Mouse (Mus musculus): ENCODE data around the gene Plxnb3. TPM values are rescaled to one million over a fixed set of nuclear protein-coding genes. Genes with fewer than 3 reads are reported as not detected.

The Plxnb3 gene
- polyA plus RNA-seq, 1 experiment = 0.66 TPM

DNA sequence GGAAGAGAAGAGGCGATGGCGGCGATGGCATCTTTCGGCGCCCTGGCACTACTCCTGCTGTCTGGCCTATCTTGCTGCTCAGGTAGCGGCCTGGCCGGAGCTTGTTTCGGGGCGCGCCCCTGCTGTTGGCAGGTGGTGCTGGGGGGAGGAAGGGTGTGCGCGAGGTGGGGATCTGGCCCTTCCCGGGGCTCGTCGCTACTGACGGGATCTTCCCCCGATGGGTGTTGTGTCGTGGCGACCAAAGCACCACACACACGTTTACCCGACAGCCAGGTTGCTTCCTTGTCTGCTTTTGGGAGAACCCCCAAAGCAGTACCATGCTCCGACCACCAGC, 30.3 kb downstream of the Plxnb3 start:
- Histone ChIP-seq H3K79me2 (ENCODE audit: control insufficient read depth, insufficient read depth) (peaks cover 52% of the 10 kb centered on the region), H3K36me3 (ENCODE audit: control insufficient read depth, insufficient read depth) (no peaks in the 10 kb centered on the region), H3K4me3 (peak overlapping the region; percentile 88), H3K4me2 (ENCODE audit: low read depth) (peak overlapping the region; percentile 82), H3K27me3 (ENCODE audit: control insufficient read depth, insufficient read depth, insufficient read length) (no peaks in the 10 kb centered on the region), H3ac (ENCODE audit: control insufficient read depth, insufficient read length) (peak overlapping the region; percentile 48)
- TF ChIP-seq SRF (IDR thresholded peaks at IDR 0.05; ENCODE audit: control insufficient read depth, insufficient read length, low read depth) (no peak), POLR2A (IDR thresholded peaks at IDR 0.05; ENCODE audit: insufficient read length, low read depth) (no peak), POLR2AphosphoS2 (IDR thresholded peaks at IDR 0.05; ENCODE audit: insufficient read length, low read depth) (no peak), TCF3 (IDR thresholded peaks at IDR 0.05; ENCODE audit: insufficient read length, low read depth) (no peak), TCF12 (IDR thresholded peaks at IDR 0.05; ENCODE audit: insufficient read depth, poor library complexity, severe bottlenecking) (no peak), MYOG (IDR thresholded peaks at IDR 0.05; ENCODE audit: control insufficient read depth in 1 of 3, insufficient read depth in 1 of 3, insufficient read length in 2 of 3, low read depth in 2 of 3) (no peak), MAX (IDR thresholded peaks at IDR 0.05; ENCODE audit: low read depth) (no peak), CEBPB (IDR thresholded peaks at IDR 0.05; ENCODE audit: insufficient read depth, poor library complexity, severe bottlenecking) (no peak), MYOD1 (IDR thresholded peaks at IDR 0.05; ENCODE audit: control insufficient read depth in 1 of 3, insufficient read length in 2 of 3, low read depth in 2 of 3) (no peak), REST (IDR thresholded peaks at IDR 0.05; ENCODE audit: insufficient read depth, insufficient read length) (no peak), E2F4 (IDR thresholded peaks at IDR 0.05; ENCODE audit: insufficient read depth) (no peak), USF1 (IDR thresholded peaks at IDR 0.05; ENCODE audit: low read depth) (no peak)

DNA sequence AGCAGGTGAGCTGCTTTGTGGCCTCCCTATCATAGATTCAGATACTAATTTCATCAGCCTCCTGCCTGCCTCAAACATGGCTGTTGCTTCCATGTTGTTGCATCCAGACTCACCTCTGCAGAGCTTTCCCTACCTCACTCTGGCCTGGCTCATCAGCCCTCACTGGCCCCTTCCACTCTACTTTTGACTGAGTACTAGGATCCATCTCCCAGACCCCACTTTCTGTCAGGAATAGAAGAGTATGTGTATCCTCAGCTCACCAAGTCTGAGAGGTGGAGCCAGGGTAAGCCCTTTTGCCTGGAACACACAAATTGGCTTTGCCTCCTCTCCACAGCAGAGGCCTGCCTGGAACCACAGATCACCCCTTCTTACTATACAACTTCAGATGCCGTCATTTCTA, 31.6 kb downstream of the Plxnb3 start:
- peaks cover 47% of the 10 kb centered on the region for H3K79me2 ChIP-seq (ENCODE audit: control insufficient read depth, insufficient read depth)
- H3K4me3 ChIP-seq = peak overlapping the region; percentile 88
- no peaks in the 10 kb centered on the region for H3K36me3 ChIP-seq (ENCODE audit: control insufficient read depth, insufficient read depth)
- peak overlapping the region; percentile 82 for H3K4me2 ChIP-seq (ENCODE audit: low read depth)
- no peak for TF ChIP-seq POLR2AphosphoS2 (IDR thresholded peaks at IDR 0.05; ENCODE audit: insufficient read length, low read depth)
- H3K27me3 ChIP-seq (ENCODE audit: control insufficient read depth, insufficient read depth, insufficient read length) = no peaks in the 10 kb centered on the region
- no peak overlapping the region for H3ac ChIP-seq (ENCODE audit: control insufficient read depth, insufficient read length)

DNA sequence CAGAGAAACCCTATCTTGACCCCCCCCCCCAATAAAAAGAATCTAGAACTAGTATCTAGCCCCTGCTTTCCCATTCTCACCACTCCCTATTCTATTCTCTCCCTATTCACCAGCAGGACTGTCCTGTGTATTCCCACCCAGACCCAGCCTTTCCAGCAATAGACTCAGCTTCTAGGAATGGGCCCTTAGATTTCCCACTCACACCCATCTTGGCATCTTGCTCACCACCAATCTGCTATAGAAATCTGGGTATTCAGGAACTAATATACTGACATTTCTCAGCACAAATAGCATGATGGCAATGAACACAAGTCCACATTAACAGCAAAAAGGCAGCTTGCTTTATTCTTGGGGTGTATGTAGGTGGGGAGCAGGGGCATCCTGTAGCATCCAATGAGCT, 36.1 kb downstream of the Plxnb3 start:
- TF ChIP-seq TCF12 (IDR thresholded peaks at IDR 0.05; ENCODE audit: insufficient read depth, poor library complexity, severe bottlenecking) (no peak), TCF3 (IDR thresholded peaks at IDR 0.05; ENCODE audit: insufficient read length, low read depth) (no peak), MYOD1 (IDR thresholded peaks at IDR 0.05; ENCODE audit: control insufficient read depth in 1 of 3, insufficient read length in 2 of 3, low read depth in 2 of 3) (no peak), CEBPB (IDR thresholded peaks at IDR 0.05; ENCODE audit: insufficient read depth, poor library complexity, severe bottlenecking) (no peak), POLR2AphosphoS2 (IDR thresholded peaks at IDR 0.05; ENCODE audit: insufficient read length, low read depth) (no peak), SRF (IDR thresholded peaks at IDR 0.05; ENCODE audit: control insufficient read depth, insufficient read length, low read depth) (no peak), REST (IDR thresholded peaks at IDR 0.05; ENCODE audit: insufficient read depth, insufficient read length) (no peak), MAX (IDR thresholded peaks at IDR 0.05; ENCODE audit: low read depth) (no peak), POLR2A (IDR thresholded peaks at IDR 0.05; ENCODE audit: insufficient read length, low read depth) (no peak), MYOG (IDR thresholded peaks at IDR 0.05; ENCODE audit: control insufficient read depth in 1 of 3, insufficient read depth in 1 of 3, insufficient read length in 2 of 3, low read depth in 2 of 3) (no peak), E2F4 (IDR thresholded peaks at IDR 0.05; ENCODE audit: insufficient read depth) (no peak), USF1 (IDR thresholded peaks at IDR 0.05; ENCODE audit: low read depth) (no peak)
- H3K4me3 ChIP-seq = no peak overlapping the region
- H3K4me2 ChIP-seq (ENCODE audit: low read depth) = no peak overlapping the region
- no peak overlapping the region for H3ac ChIP-seq (ENCODE audit: control insufficient read depth, insufficient read length)
- no peaks in the 10 kb centered on the region for H3K27me3 ChIP-seq (ENCODE audit: control insufficient read depth, insufficient read depth, insufficient read length)
- H3K36me3 ChIP-seq (ENCODE audit: control insufficient read depth, insufficient read depth) = no peaks in the 10 kb centered on the region
- peaks cover 8% of the 10 kb centered on the region for H3K79me2 ChIP-seq (ENCODE audit: control insufficient read depth, insufficient read depth)

DNA sequence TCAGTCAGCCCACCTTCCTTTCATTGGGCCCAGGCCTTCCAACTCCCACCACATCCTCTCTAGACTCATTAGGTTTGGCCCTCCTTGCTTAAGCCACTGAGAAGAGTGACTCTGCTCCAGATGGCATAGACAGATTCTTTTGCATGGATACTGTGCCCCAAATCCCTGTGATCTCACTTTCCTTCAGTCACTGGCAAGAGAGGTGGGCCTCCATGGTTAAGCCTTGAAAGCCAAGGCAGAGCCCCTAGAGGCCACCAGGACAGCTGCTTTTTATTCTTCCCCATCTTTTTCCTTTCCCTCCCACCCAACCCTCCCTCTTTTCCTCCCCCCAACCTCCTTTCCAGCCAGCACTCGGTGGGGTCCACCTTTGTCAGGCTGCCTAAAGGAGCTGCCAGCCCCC, 36.6 kb downstream of the Plxnb3 start:
- TF ChIP-seq TCF12 (IDR thresholded peaks at IDR 0.05; ENCODE audit: insufficient read depth, poor library complexity, severe bottlenecking) = no peak
- no peak overlapping the region for H3K4me2 ChIP-seq (ENCODE audit: low read depth)
- peaks cover 4% of the 10 kb centered on the region for H3K79me2 ChIP-seq (ENCODE audit: control insufficient read depth, insufficient read depth)
- H3K4me3 ChIP-seq = no peak overlapping the region
- no peaks in the 10 kb centered on the region for H3K36me3 ChIP-seq (ENCODE audit: control insufficient read depth, insufficient read depth)
- H3K27me3 ChIP-seq (ENCODE audit: control insufficient read depth, insufficient read depth, insufficient read length) = no peaks in the 10 kb centered on the region
- H3ac ChIP-seq (ENCODE audit: control insufficient read depth, insufficient read length) = no peak overlapping the region

DNA sequence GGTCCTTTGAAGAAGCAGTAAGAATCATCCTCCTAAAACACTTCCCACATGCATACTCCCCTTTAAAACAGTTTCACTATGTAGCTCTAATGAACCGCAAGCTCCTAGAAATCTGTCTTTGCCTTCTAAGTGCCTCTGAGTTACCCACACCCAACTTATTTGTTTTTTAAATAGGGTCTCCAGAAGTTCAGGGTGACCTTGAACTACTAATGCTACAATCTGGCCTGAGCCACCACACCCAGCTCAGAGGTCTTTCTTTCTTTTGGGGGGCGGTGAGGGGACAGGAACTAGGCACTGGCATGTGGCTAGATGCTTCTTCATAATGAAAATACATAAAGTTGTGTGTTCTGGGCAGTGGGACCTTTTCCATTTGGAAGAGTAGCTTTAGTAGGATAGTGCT, 40.6 kb downstream of the Plxnb3 start:
- Histone ChIP-seq H3K4me2 (ENCODE audit: low read depth) (no peak overlapping the region), H3K4me3 (no peak overlapping the region), H3K79me2 (ENCODE audit: control insufficient read depth, insufficient read depth) (no peaks in the 10 kb centered on the region), H3K36me3 (ENCODE audit: control insufficient read depth, insufficient read depth) (no peaks in the 10 kb centered on the region), H3ac (ENCODE audit: control insufficient read depth, insufficient read length) (no peak overlapping the region), H3K27me3 (ENCODE audit: control insufficient read depth, insufficient read depth, insufficient read length) (no peaks in the 10 kb centered on the region)
- no peak for TF ChIP-seq CEBPB (IDR thresholded peaks at IDR 0.05; ENCODE audit: insufficient read depth, poor library complexity, severe bottlenecking)
- no peak for TF ChIP-seq POLR2AphosphoS2 (IDR thresholded peaks at IDR 0.05; ENCODE audit: insufficient read length, low read depth)
- no peak for TF ChIP-seq MYOG (IDR thresholded peaks at IDR 0.05; ENCODE audit: control insufficient read depth in 1 of 3, insufficient read depth in 1 of 3, insufficient read length in 2 of 3, low read depth in 2 of 3)

DNA sequence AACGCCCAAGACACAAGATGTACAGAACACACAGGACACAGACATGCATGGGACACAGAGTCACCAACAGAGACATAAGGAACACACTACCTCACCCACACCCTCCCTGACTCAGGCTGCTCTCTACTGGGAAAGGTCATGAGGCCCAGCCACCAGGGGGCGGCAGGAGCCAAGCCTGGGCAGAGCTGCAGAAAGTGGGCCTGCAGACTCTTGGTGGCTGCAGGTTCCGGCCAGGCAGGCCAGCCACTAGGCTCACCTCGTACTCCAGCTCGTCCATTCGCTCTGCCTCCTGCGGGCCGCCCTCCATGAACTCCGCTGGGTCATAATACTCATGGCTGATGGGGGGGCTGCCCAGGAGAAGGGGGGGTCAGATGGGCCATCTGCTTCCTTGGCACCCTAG, 41.6 kb downstream of the Plxnb3 start:
- Histone ChIP-seq H3K4me2 (ENCODE audit: low read depth) (no peak overlapping the region), H3ac (ENCODE audit: control insufficient read depth, insufficient read length) (no peak overlapping the region), H3K36me3 (ENCODE audit: control insufficient read depth, insufficient read depth) (no peaks in the 10 kb centered on the region), H3K4me3 (no peak overlapping the region), H3K27me3 (ENCODE audit: control insufficient read depth, insufficient read depth, insufficient read length) (no peaks in the 10 kb centered on the region), H3K79me2 (ENCODE audit: control insufficient read depth, insufficient read depth) (no peaks in the 10 kb centered on the region)
- TF ChIP-seq POLR2A (IDR thresholded peaks at IDR 0.05; ENCODE audit: insufficient read length, low read depth) = no peak
- TF ChIP-seq MAX (IDR thresholded peaks at IDR 0.05; ENCODE audit: low read depth) = no peak
- no peak for TF ChIP-seq REST (IDR thresholded peaks at IDR 0.05; ENCODE audit: insufficient read depth, insufficient read length)
- no peak for TF ChIP-seq CEBPB (IDR thresholded peaks at IDR 0.05; ENCODE audit: insufficient read depth, poor library complexity, severe bottlenecking)
- TF ChIP-seq SRF (IDR thresholded peaks at IDR 0.05; ENCODE audit: control insufficient read depth, insufficient read length, low read depth) = no peak
- TF ChIP-seq MYOD1 (IDR thresholded peaks at IDR 0.05; ENCODE audit: control insufficient read depth in 1 of 3, insufficient read length in 2 of 3, low read depth in 2 of 3) = no peak
- no peak for TF ChIP-seq POLR2AphosphoS2 (IDR thresholded peaks at IDR 0.05; ENCODE audit: insufficient read length, low read depth)
- TF ChIP-seq E2F4 (IDR thresholded peaks at IDR 0.05; ENCODE audit: insufficient read depth) = no peak
- TF ChIP-seq TCF12 (IDR thresholded peaks at IDR 0.05; ENCODE audit: insufficient read depth, poor library complexity, severe bottlenecking) = no peak
- TF ChIP-seq USF1 (IDR thresholded peaks at IDR 0.05; ENCODE audit: low read depth) = no peak
- TF ChIP-seq TCF3 (IDR thresholded peaks at IDR 0.05; ENCODE audit: insufficient read length, low read depth) = no peak
- TF ChIP-seq MYOG (IDR thresholded peaks at IDR 0.05; ENCODE audit: control insufficient read depth in 1 of 3, insufficient read depth in 1 of 3, insufficient read length in 2 of 3, low read depth in 2 of 3) = no peak

Data from myocyte (in vitro differentiated cells).